Mouse (Mus musculus): ENCODE measurements around the gene Ank2. TPM values are rescaled to one million over a fixed set of nuclear protein-coding genes. Genes with fewer than 3 reads are reported as not detected.

Ank2 gene
- total RNA-seq, 2 experiments from 2014 or later = 730 to 767 TPM

GRCm38 (mm10) chr3:127041288-127041687 lies 457.9 kb downstream of the Ank2 start:
- Histone ChIP-seq H3K4me3 (no peak overlapping the region), H3K27ac (peak overlapping the region; percentile 36; the same call in 1 of the 2 replicates)
- DNase-seq (ENCODE audit: low spot score in 2 of 2) = no peak
- no peak for TF ChIP-seq CTCF (conservative IDR thresholded peaks at IDR 0.05)

- no peak for TF ChIP-seq CTCF (conservative IDR thresholded peaks at IDR 0.05)
- Histone ChIP-seq H3K27ac (no peak overlapping the region), H3K4me3 (no peak overlapping the region)
- DNase-seq (ENCODE audit: low spot score in 2 of 2) = no peak
Observed at GRCm38 (mm10) chr3:127038570-127038969, 460.6 kb downstream of the Ank2 start.

- no peak for DNase-seq (ENCODE audit: low spot score in 2 of 2)
- peak overlapping the region; percentile 77 for H3K27ac ChIP-seq
- no peak for TF ChIP-seq CTCF (conservative IDR thresholded peaks at IDR 0.05)
- no peak overlapping the region for H3K4me3 ChIP-seq
Observed at GRCm38 (mm10) chr3:127036118-127036517, 463.0 kb downstream of the Ank2 start.

- peak; percentile 48 to 76 for DNase-seq (ENCODE audit: low spot score in 2 of 2)
- Histone ChIP-seq H3K4me3 (no peak overlapping the region), H3K27ac (peak overlapping the region; percentile 77)
- no peak for TF ChIP-seq CTCF (conservative IDR thresholded peaks at IDR 0.05)
Observed at GRCm38 (mm10) chr3:127035540-127035939, 463.6 kb downstream of the Ank2 start.

- DNase-seq (ENCODE audit: low spot score in 2 of 2) = peak in 1 of 2 experiments; percentile 38
- peak overlapping the region; percentile 77 for H3K27ac ChIP-seq
- H3K4me3 ChIP-seq = no peak overlapping the region
- no peak for TF ChIP-seq CTCF (conservative IDR thresholded peaks at IDR 0.05)
Observed at GRCm38 (mm10) chr3:127034983-127035382, 464.2 kb downstream of the Ank2 start.

- Histone ChIP-seq H3K27ac (no peak overlapping the region; the same call in 1 of the 2 replicates), H3K4me3 (no peak overlapping the region)
- DNase-seq (ENCODE audit: low spot score in 2 of 2) = no peak
- TF ChIP-seq CTCF (conservative IDR thresholded peaks at IDR 0.05) = no peak
Observed at GRCm38 (mm10) chr3:127023992-127024391, 475.2 kb downstream of the Ank2 start.

- DNase-seq (ENCODE audit: low spot score in 2 of 2) = no peak
- H3K27ac ChIP-seq = peak overlapping the region; percentile 87
- TF ChIP-seq CTCF (conservative IDR thresholded peaks at IDR 0.05) = no peak
- H3K4me3 ChIP-seq = no peak overlapping the region
Observed at GRCm38 (mm10) chr3:127020167-127020566, 479.0 kb downstream of the Ank2 start.

GRCm38 (mm10) chr3:127019728-127020127 lies 479.4 kb downstream of the Ank2 start:
- Histone ChIP-seq H3K27ac (peak overlapping the region; percentile 87), H3K4me3 (no peak overlapping the region)
- DNase-seq (ENCODE audit: low spot score in 2 of 2) = no peak
- TF ChIP-seq CTCF (conservative IDR thresholded peaks at IDR 0.05) = no peak

GRCm38 (mm10) chr3:127019109-127019508 lies 480.0 kb downstream of the Ank2 start:
- H3K4me3 ChIP-seq = no peak overlapping the region
- no peak for DNase-seq (ENCODE audit: low spot score in 2 of 2)
- TF ChIP-seq CTCF (conservative IDR thresholded peaks at IDR 0.05) = no peak
- peak overlapping the region; percentile 87 for H3K27ac ChIP-seq

GRCm38 (mm10) chr3:127017523-127017922 lies 481.6 kb downstream of the Ank2 start:
- Histone ChIP-seq H3K4me3 (no peak overlapping the region), H3K27ac (peak overlapping the region; percentile 87)
- DNase-seq (ENCODE audit: low spot score in 2 of 2) = no peak
- TF ChIP-seq CTCF (conservative IDR thresholded peaks at IDR 0.05) = no peak

- Histone ChIP-seq H3K4me3 (no peak overlapping the region), H3K27ac (peak overlapping the region; percentile 87)
- no peak for TF ChIP-seq CTCF (conservative IDR thresholded peaks at IDR 0.05)
- no peak for DNase-seq (ENCODE audit: low spot score in 2 of 2)
Observed at GRCm38 (mm10) chr3:127015596-127015995, 483.6 kb downstream of the Ank2 start.

GRCm38 (mm10) chr3:127015175-127015574 lies 484.0 kb downstream of the Ank2 start:
- Histone ChIP-seq H3K27ac (peak overlapping the region; percentile 87), H3K4me3 (no peak overlapping the region)
- no peak for DNase-seq (ENCODE audit: low spot score in 2 of 2)
- TF ChIP-seq CTCF (conservative IDR thresholded peaks at IDR 0.05) = peak; percentile 57

GRCm38 (mm10) chr3:127013976-127014375 lies 485.2 kb downstream of the Ank2 start:
- TF ChIP-seq CTCF (conservative IDR thresholded peaks at IDR 0.05) = no peak
- H3K4me3 ChIP-seq = no peak overlapping the region
- H3K27ac ChIP-seq = peak overlapping the region; percentile 15; the same call in 1 of the 2 replicates
- no peak for DNase-seq (ENCODE audit: low spot score in 2 of 2)

- peak; percentile 86 for TF ChIP-seq CTCF (conservative IDR thresholded peaks at IDR 0.05)
- H3K4me3 ChIP-seq = no peak overlapping the region
- no peak overlapping the region for H3K27ac ChIP-seq
- DNase-seq (ENCODE audit: low spot score in 2 of 2) = peak in 1 of 2 experiments; percentile 65
Observed at GRCm38 (mm10) chr3:127012525-127012924, 486.6 kb downstream of the Ank2 start.
